Mouse (Mus musculus) fibroblast of lung, adult 2 months (primary cell): Measurements from ENCODE around the gene Asb15.

Source experiments
- DNase-seq: peaks from one replicate; pipeline ENCODE4 v3.0.0-alpha.2; 2011; ENCODE audit warnings: low read depth

Gene Asb15

GRCm38 (mm10) chr6:24608129-24608528, 80.2 kb downstream of the Asb15 start:
- no peak for DNase-seq

GRCm38 (mm10) chr6:24608682-24609081, 80.7 kb downstream of the Asb15 start:
- DNase-seq: no peak

GRCm38 (mm10) chr6:24609531-24609930, 81.6 kb downstream of the Asb15 start:
- no peak for DNase-seq

- DNase-seq: no peak
Measured at GRCm38 (mm10) chr6:24610358-24610757, 82.4 kb downstream of the Asb15 start.

GRCm38 (mm10) chr6:24612074-24612755, 84.3 kb downstream of the Asb15 start:
- DNase-seq: no peak

GRCm38 (mm10) chr6:24613346-24613745, 85.4 kb downstream of the Asb15 start:
- DNase-seq: no peak

GRCm38 (mm10) chr6:24613918-24614317, 86.0 kb downstream of the Asb15 start:
- no peak for DNase-seq

- no peak for DNase-seq
Measured at GRCm38 (mm10) chr6:24616746-24617145, 88.8 kb downstream of the Asb15 start.

- no peak for DNase-seq
Measured at GRCm38 (mm10) chr6:24619285-24620045, 91.5 kb downstream of the Asb15 start.

- DNase-seq: no peak
Measured at GRCm38 (mm10) chr6:24620936-24621335, 93.0 kb downstream of the Asb15 start.

GRCm38 (mm10) chr6:24622098-24622497, 94.2 kb downstream of the Asb15 start:
- DNase-seq: no peak
